Mouse (Mus musculus) thymus, postnatal 0 days (tissue): Measurements from ENCODE around the gene 5730480H06Rik. TPM values are rescaled to one million over a fixed set of nuclear protein-coding genes. Genes with fewer than 3 reads are reported as not detected.

Experiments used
- DNase-seq: peaks from one replicate; pipeline ENCODE4 v3.0.0-alpha.2; 2015; ENCODE audit warnings: low spot score
- polyA plus RNA-seq: library from polyadenylated mRNA; unstranded; fragments of >200 nt; fragmentation: Nextera tagmentation; extraction: Ambion mirVana; gene quantifications from 2 replicates; pipeline ENCODE4 v1.2.1, GENCODE M21; 2015

Gene 5730480H06Rik
- polyA plus RNA-seq, 1 experiment from 2014 or later, result 20.6 TPM

DNA sequence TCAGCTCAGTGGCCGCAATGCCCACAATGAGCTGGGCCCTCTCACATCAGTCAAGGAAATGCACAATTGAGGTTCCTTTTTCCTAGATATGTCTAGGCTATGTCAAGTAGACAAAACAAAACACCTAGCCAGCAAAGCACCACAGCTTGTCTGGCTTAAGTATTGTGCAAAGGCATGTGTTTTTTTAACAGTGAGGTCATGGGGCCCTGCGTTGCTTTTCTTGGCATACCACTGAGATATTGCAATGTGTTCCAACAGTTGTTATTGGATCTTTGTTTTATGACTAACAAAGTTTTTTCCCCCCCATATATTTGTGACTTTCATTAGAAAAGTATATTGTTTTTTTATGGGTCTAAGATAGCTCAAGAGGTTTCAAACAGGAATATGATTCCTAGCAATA, 92.0 kb downstream of the 5730480H06Rik start:
- no peak for DNase-seq

DNA sequence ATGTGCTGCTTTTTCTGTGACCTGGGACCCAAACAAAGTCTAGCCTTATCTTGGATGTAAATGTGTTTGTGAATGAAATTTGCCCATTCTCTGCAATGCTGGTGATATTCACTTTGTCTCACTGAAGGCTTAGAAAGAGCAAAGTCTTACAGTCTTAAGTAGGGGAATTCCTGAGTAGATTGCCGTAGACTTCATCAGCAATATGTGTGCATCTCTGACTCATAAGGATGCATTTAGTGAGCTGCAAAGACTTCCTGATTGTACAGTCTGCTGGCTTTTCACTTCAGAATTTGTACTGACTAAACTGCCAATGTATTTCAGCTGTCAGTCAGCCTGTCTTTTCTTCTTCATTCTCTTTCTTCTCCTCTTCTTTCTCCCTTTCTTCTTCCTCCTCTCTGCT, 94.2 kb downstream of the 5730480H06Rik start:
- no peak for DNase-seq

GRCm38 (mm10) chr5:48430459-48430858, 102.7 kb downstream of the 5730480H06Rik start:
- DNase-seq, result no peak

DNA sequence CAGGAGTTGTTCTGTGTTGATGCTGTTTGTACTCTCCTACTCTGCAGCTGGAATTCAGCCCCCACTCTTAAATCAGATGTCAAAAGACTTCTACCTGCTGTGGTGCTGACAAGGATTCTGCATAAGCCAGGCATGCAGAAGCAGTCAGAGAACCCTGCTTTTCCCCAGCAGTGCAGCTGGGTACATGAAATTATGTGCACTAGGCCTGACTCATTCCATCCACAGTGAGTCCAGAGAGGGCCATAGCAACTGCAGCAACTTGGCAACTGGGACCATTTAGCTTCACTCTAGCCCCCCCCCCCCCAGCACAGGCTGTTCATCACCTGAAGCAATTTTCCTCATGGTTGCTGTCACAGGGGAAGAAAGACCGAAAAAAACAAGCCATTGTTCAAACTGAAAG, 121.1 kb downstream of the 5730480H06Rik start:
- no peak for DNase-seq

DNA sequence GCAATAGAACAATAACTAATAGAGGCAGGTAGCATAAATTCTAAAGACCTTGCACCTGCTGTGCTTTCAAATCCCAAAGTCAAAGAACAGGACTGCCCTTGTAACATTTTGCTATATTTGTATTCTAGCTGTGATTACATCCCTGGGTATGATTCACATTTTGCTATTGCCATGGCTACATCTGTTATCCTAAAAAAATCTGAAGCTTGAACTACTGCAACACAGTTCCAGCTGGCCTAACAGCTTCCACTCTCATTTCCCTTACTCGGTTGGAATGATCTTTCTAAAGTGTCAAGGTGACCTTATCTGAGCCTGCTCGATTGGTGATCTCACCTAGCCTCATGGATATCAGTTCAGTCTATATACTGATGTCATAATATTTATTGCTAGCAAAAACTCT, 132.5 kb downstream of the 5730480H06Rik start:
- no peak for DNase-seq
